Mouse (Mus musculus): ENCODE results near the gene Vangl1. TPM values are rescaled to one million over a fixed set of nuclear protein-coding genes. Genes with fewer than 3 reads are reported as not detected.

The Vangl1 gene
- polyA plus RNA-seq, 1 experiment from 2014 or later = 23.5 TPM

- no peaks in the 10 kb centered on the region for H3K4me1 ChIP-seq
- no peaks in the 10 kb centered on the region for H3K27me3 ChIP-seq
- no peak for ATAC-seq (replicated peaks; ENCODE audit: low FRiP score)
- no peak overlapping the region for H3K27ac ChIP-seq
- no peak overlapping the region for H3K9ac ChIP-seq
- H3K36me3 ChIP-seq = no peaks in the 10 kb centered on the region
- no peak overlapping the region for H3K4me3 ChIP-seq (replicated peaks)
- no peak overlapping the region for H3K4me2 ChIP-seq
- H3K9me3 ChIP-seq (replicated peaks) = no peaks in the 10 kb centered on the region
- 66% methylated on average over 9 of the region's 9 CpGs for WGBS
Measured at GRCm38 (mm10) chr3:102103811-102104565, 100.5 kb downstream of the Vangl1 start.

Other genes with a start within 250 kb of the Vangl1 start
- gene Nhlh2, start 194.6 kb downstream of the Vangl1 start, polyA plus RNA-seq (2015; fragmentation: Nextera tagmentation; extraction: Ambion mirVana) = not detected in 2 replicates
- gene Casq2, start 118.3 kb downstream of the Vangl1 start, polyA plus RNA-seq (2015; fragmentation: Nextera tagmentation; extraction: Ambion mirVana) = 6.6 and 11.1 TPM in 2 replicates

Data from kidney, embryonic 15.5 days (tissue).